In genomic region chr2:181139641-181140193, GRCm38 (mm10) we compare ENCODE assay signal across 17 mouse cellular contexts. TPM values are rescaled to one million over a fixed set of nuclear protein-coding genes. Genes with fewer than 3 reads are reported as not detected.
DNase-seq lines count a peak whose midpoint lies in the region; ATAC-seq lines count a peak whose summit lies in the region.
"Had no signal": no experiment of that assay in that cellular context is flagged by ENCODE, and none has a peak within 500 bp of the region (broad histone marks: within the 10 kb centered on the region; RNA-seq: fewer than 3 reads in every experiment).

No protein-coding gene starts in this region.

- DNase-seq in cerebellum, postnatal 4 days (ENCODE audit: low spot score in 2 of 2), result no peak
- peak; percentile 75 for DNase-seq in MN1 (ENCODE audit: low spot score)
- peak; percentile 66 for DNase-seq in cerebellum, adult 11 months
- DNase-seq in cerebellum, postnatal 10 days, result peak; percentile 74 to 76
- no peak for DNase-seq in frontal cortex, postnatal 36 days (ENCODE audit: low spot score in 2 of 2)
- no peak for DNase-seq in layer of hippocampus, postnatal 25 days (ENCODE audit: extremely low spot score in 1 of 2, low spot score in 1 of 2)
- DNase-seq: heart, postnatal 14 days; kidney, postnatal 4 days; layer of hippocampus, adult 9-11 months; liver, embryonic 13.5 days had no signal

- peak; percentile 62 for ATAC-seq in cerebellum, adult (ENCODE audit: insufficient number of reproducible peaks, low FRiP score, low TSS enrichment)
- no peak for ATAC-seq in inflammation-experienced regulatory T-cells, adult 6 months
- ATAC-seq: forebrain, embryonic 16.5 days; intestine, embryonic 15.5 days had no signal

RNA-seq across cellular contexts. Expression of gene Kcnq2, which starts 4.6 kb away (rescaled TPM):
- 100 to 1,000 TPM; 277 to 291 TPM for total RNA-seq in layer of hippocampus, postnatal 25 days (2021)
- under 1 TPM in 1 of 3 experiments, not detected in 2; 0.19 TPM for polyA plus RNA-seq in inflammation-experienced regulatory T-cells, adult 6 months (2017; shearing (Covaris generic))
- total RNA-seq: granulocyte monocyte progenitor cell, adult 5-6 weeks had no signal
- polyA plus RNA-seq: kidney, embryonic 14.5 days had no signal

RNA-seq across cellular contexts. Expression of gene Eef1a2, which starts 17.1 kb away (rescaled TPM):
- total RNA-seq in layer of hippocampus, postnatal 25 days (2021), result 1,000 to 10,000 TPM; 1,080 to 1,201 TPM
- not detected for polyA plus RNA-seq in inflammation-experienced regulatory T-cells, adult 6 months (2017; shearing (Covaris generic))
- total RNA-seq: granulocyte monocyte progenitor cell, adult 5-6 weeks had no signal
- polyA plus RNA-seq: kidney, embryonic 14.5 days; limb, embryonic 13.5 days; liver, embryonic 13.5 days had no signal

RNA-seq across cellular contexts. Expression of gene Ppdpf, which starts 47.3 kb away (rescaled TPM):
- 100 to 1,000 TPM; 110 to 113 TPM for total RNA-seq in layer of hippocampus, postnatal 25 days (2021)
- polyA plus RNA-seq in inflammation-experienced regulatory T-cells, adult 6 months (2017; shearing (Covaris generic)), result 100 to 1,000 TPM; 128 to 152 (median 146) TPM

Comparison
In these comparisons a context has a peak if more than half of its experiments do, and no peak if none do; other contexts are left out.
1. DNase-seq: peak in MN1 (single experiment), cerebellum, adult 11 months (single experiment) and cerebellum, postnatal 10 days (2 of 2); none in cerebellum, postnatal 4 days (0 of 2), frontal cortex, postnatal 36 days (0 of 2) and layer of hippocampus, postnatal 25 days (0 of 2).